Mouse (Mus musculus): ENCODE data around the gene Tcf3. TPM values are rescaled to one million over a fixed set of nuclear protein-coding genes. Genes with fewer than 3 reads are reported as not detected.
A peak's percentile ranks its signal among the peaks of the same experiment; 100 is the strongest.

Tcf3 gene
- total RNA-seq (2014; rRNA removed) (69.6 and 91.1 TPM in 2 replicates), polyA plus RNA-seq (2015; fragmentation: Nextera tagmentation; extraction: Ambion mirVana) (24.8 and 25.1 TPM in 2 replicates)

- Histone ChIP-seq H3K4me1 (ENCODE audit: insufficient read depth, low read length) (peaks cover 11% of the 10 kb centered on the region), H3K4me2 (ENCODE audit: low read depth, low read length, poor library complexity, severe bottlenecking) (peak within 1 kb of the TSS; percentile 82), H3K36me3 (ENCODE audit: insufficient read depth, low read length) (peaks cover 14% of the 10 kb centered on the region), H3K9ac (replicated peaks; ENCODE audit: low read length, poor library complexity, severe bottlenecking) (peak within 1 kb of the TSS; percentile 95), H3K9me3 (ENCODE audit: low read length) (no peaks in the 10 kb centered on the region), H3K27ac (ENCODE audit: low read depth, low read length) (peak within 1 kb of the TSS; percentile 94), H3K27me3 (ENCODE audit: insufficient read depth, low read length) (no peaks in the 10 kb centered on the region), H3K4me3 (ENCODE audit: low read depth, low read length) (peak within 1 kb of the TSS; percentile 92)
- no peak for TF ChIP-seq CTCF (IDR thresholded peaks at IDR 0.05)
- DNase-seq (ENCODE audit: low spot score) (peak; percentile 99), ATAC-seq (ENCODE audit: low FRiP score) (peak; percentile 91)
- WGBS = under 1% methylated on average over 52 of the region's 61 CpGs
Observed at GRCm38 (mm10) chr10:80433513-80434232, at the start of gene Tcf3. Gene Tcf3, minus strand, starts transcription at chr10:80433647.

GRCm38 (mm10) chr10:80481002-80481401 lies 47.6 kb upstream of the Tcf3 start:
- DNase-seq (ENCODE audit: low spot score) = no peak
- TF ChIP-seq CTCF (IDR thresholded peaks at IDR 0.05) = no peak
- Histone ChIP-seq H3K27me3 (ENCODE audit: insufficient read depth, low read length) (peaks cover 10% of the 10 kb centered on the region; the same call in 1 of the 2 replicates), H3K9ac (replicated peaks; ENCODE audit: low read length, poor library complexity, severe bottlenecking) (no peak overlapping the region), H3K4me3 (ENCODE audit: low read depth, low read length) (no peak overlapping the region), H3K4me2 (ENCODE audit: low read depth, low read length, poor library complexity, severe bottlenecking) (no peak overlapping the region), H3K9me3 (ENCODE audit: low read length) (no peaks in the 10 kb centered on the region), H3K36me3 (ENCODE audit: insufficient read depth, low read length) (no peaks in the 10 kb centered on the region), H3K27ac (ENCODE audit: low read depth, low read length) (no peak overlapping the region), H3K4me1 (ENCODE audit: insufficient read depth, low read length) (no peaks in the 10 kb centered on the region)
- no peak for ATAC-seq (ENCODE audit: low FRiP score)
- WGBS = 26% methylated on average over 5 of the region's 5 CpGs

- ATAC-seq (ENCODE audit: low FRiP score) (no peak), DNase-seq (ENCODE audit: low spot score) (no peak)
- no peak overlapping the region for H3K4me3 ChIP-seq (ENCODE audit: low read depth, low read length)
- no peaks in the 10 kb centered on the region for H3K4me1 ChIP-seq (ENCODE audit: insufficient read depth, low read length)
- no peaks in the 10 kb centered on the region for H3K9me3 ChIP-seq (ENCODE audit: low read length)
- no peak overlapping the region for H3K4me2 ChIP-seq (ENCODE audit: low read depth, low read length, poor library complexity, severe bottlenecking)
- H3K36me3 ChIP-seq (ENCODE audit: insufficient read depth, low read length) = no peaks in the 10 kb centered on the region
- no peak for TF ChIP-seq CTCF (IDR thresholded peaks at IDR 0.05)
- 83% methylated on average over 5 of the region's 5 CpGs for WGBS
- no peak overlapping the region for H3K9ac ChIP-seq (replicated peaks; ENCODE audit: low read length, poor library complexity, severe bottlenecking)
- H3K27me3 ChIP-seq (ENCODE audit: insufficient read depth, low read length) = no peaks in the 10 kb centered on the region
- H3K27ac ChIP-seq (ENCODE audit: low read depth, low read length) = no peak overlapping the region
Observed at GRCm38 (mm10) chr10:80478531-80478930, 45.1 kb upstream of the Tcf3 start.

GRCm38 (mm10) chr10:80475290-80475959 lies 42.0 kb upstream of the Tcf3 start:
- H3K36me3 ChIP-seq (ENCODE audit: insufficient read depth, low read length) = no peaks in the 10 kb centered on the region
- no peaks in the 10 kb centered on the region for H3K9me3 ChIP-seq (ENCODE audit: low read length)
- peak overlapping the region; percentile 76 for H3K4me2 ChIP-seq (ENCODE audit: low read depth, low read length, poor library complexity, severe bottlenecking)
- 1% methylated on average over 58 of the region's 58 CpGs for WGBS
- peak overlapping the region; percentile 70 for H3K27ac ChIP-seq (ENCODE audit: low read depth, low read length)
- TF ChIP-seq CTCF (IDR thresholded peaks at IDR 0.05) = no peak
- H3K9ac ChIP-seq (replicated peaks; ENCODE audit: low read length, poor library complexity, severe bottlenecking) = peak overlapping the region; percentile 79
- DNase-seq (ENCODE audit: low spot score) (peak; percentile 92), ATAC-seq (ENCODE audit: low FRiP score) (peak; percentile 89)
- H3K4me3 ChIP-seq (ENCODE audit: low read depth, low read length) = peak overlapping the region; percentile 58
- 0 out of 2 replicates have a peak, but pooled peaks cover 6% of the 10 kb centered on the region for H3K27me3 ChIP-seq (ENCODE audit: insufficient read depth, low read length)
- H3K4me1 ChIP-seq (ENCODE audit: insufficient read depth, low read length) = no peaks in the 10 kb centered on the region

- Histone ChIP-seq H3K4me1 (ENCODE audit: insufficient read depth, low read length) (0 out of 2 replicates have a peak, but pooled peaks cover 3% of the 10 kb centered on the region), H3K27me3 (ENCODE audit: insufficient read depth, low read length) (peaks cover 4% of the 10 kb centered on the region; the same call in 1 of the 2 replicates), H3K9ac (replicated peaks; ENCODE audit: low read length, poor library complexity, severe bottlenecking) (no peak overlapping the region), H3K4me2 (ENCODE audit: low read depth, low read length, poor library complexity, severe bottlenecking) (no peak overlapping the region), H3K27ac (ENCODE audit: low read depth, low read length) (no peak overlapping the region), H3K9me3 (ENCODE audit: low read length) (no peaks in the 10 kb centered on the region), H3K36me3 (ENCODE audit: insufficient read depth, low read length) (no peaks in the 10 kb centered on the region), H3K4me3 (ENCODE audit: low read depth, low read length) (no peak overlapping the region)
- ATAC-seq (ENCODE audit: low FRiP score) = no peak
- WGBS = 62% methylated on average over 5 of the region's 5 CpGs
- TF ChIP-seq CTCF (IDR thresholded peaks at IDR 0.05) = no peak
- DNase-seq (ENCODE audit: low spot score) = no peak
Observed at GRCm38 (mm10) chr10:80465066-80465465, 31.6 kb upstream of the Tcf3 start.

All from midbrain, postnatal 0 days (tissue).